Mouse (Mus musculus) ES-E14 (cell line): Measurements from ENCODE around the gene Vangl1. TPM values are rescaled to one million over a fixed set of nuclear protein-coding genes. Genes with fewer than 3 reads are reported as not detected.

Experiments
- DNase-seq: peaks from one replicate; pipeline ENCODE4 v3.0.0-alpha.2; 2013; ENCODE audit warnings: low read depth, low spot score
- H3K27ac ChIP-seq: 2 replicates; pipeline ENCODE4 v1.5.1; 2012; ENCODE audit warnings: low read depth, mild to moderate bottlenecking, low read length, moderate library complexity, mixed read lengths; ENCODE audit not compliant: poor library complexity, insufficient read depth, severe bottlenecking
- H3K36me3 ChIP-seq: 2 replicates; pipeline ENCODE4 v1.6.1; 2012; ENCODE audit warnings: mild to moderate bottlenecking, low read length, moderate library complexity, mixed read lengths; ENCODE audit not compliant: control insufficient read depth, poor library complexity, insufficient read depth, severe bottlenecking
- H3K4me1 ChIP-seq, 2 experiments: fragments of 150-350 bp in 1 of 2; sonication (generic) in 1 of 2; 2 replicates each; pipeline ENCODE4 v1.6.1; 2012; ENCODE audit warnings: low read length in 2 of 2, mild to moderate bottlenecking in 1 of 2, mixed read lengths in 1 of 2; ENCODE audit not compliant: control insufficient read depth in 2 of 2, insufficient read depth in 2 of 2, poor library complexity in 1 of 2
- H3K4me3 ChIP-seq, 2 experiments: fragments of 150-350 bp in 1 of 2; sonication (generic) in 1 of 2; 2 replicates each; pipeline ENCODE4 v1.5.1; 2012; ENCODE audit warnings: low read length in 2 of 2, low read depth in 1 of 2, mild to moderate bottlenecking in 1 of 2, mixed read lengths in 1 of 2; ENCODE audit not compliant: insufficient read depth in 1 of 2, poor library complexity in 1 of 2, severe bottlenecking in 1 of 2
- H3K9ac ChIP-seq: 2 replicates; pipeline ENCODE4 v1.6.1; 2012; ENCODE audit warnings: low read depth, mild to moderate bottlenecking, low read length, mixed read lengths; ENCODE audit not compliant: poor library complexity, insufficient read depth, severe bottlenecking
- H3K9me3 ChIP-seq: fragments of 150-350 bp; sonication (generic); 2 replicates; pipeline ENCODE4 v1.6.1; 2012; ENCODE audit warnings: low read depth, mild to moderate bottlenecking, low read length; ENCODE audit not compliant: control insufficient read depth, insufficient read depth
- CHD2 ChIP-seq: IDR thresholded peaks from 2 replicates; pipeline ENCODE4 v1.6.1; 2014; ENCODE audit warnings: mild to moderate bottlenecking, low read depth, low read length, inconsistent platforms
- HCFC1 ChIP-seq: IDR thresholded peaks from 2 replicates; pipeline ENCODE4 v1.6.1; 2012; ENCODE audit warnings: low read length, inconsistent platforms, borderline replicate concordance; ENCODE audit not compliant: insufficient read depth
- MAFK ChIP-seq: IDR thresholded peaks from 2 replicates; pipeline ENCODE4 v1.6.1; 2014; ENCODE audit warnings: mild to moderate bottlenecking, low read depth, low read length, inconsistent platforms; ENCODE audit not compliant: insufficient read depth
- ZC3H11A ChIP-seq: IDR thresholded peaks from 2 replicates; pipeline ENCODE4 v1.6.1; 2012; ENCODE audit warnings: low read depth, mild to moderate bottlenecking, inconsistent platforms, low read length, borderline replicate concordance
- ZNF384 ChIP-seq: IDR thresholded peaks from 2 replicates; pipeline ENCODE4 v1.6.1; 2012; ENCODE audit warnings: low read depth, low read length, inconsistent platforms
- in situ Hi-C, 2 experiments: fragments of 600-800 bp; cut with MboI; formaldehyde crosslinking; loops; one replicate each; pipeline ENCODE4 v1.15.1; 2025; ENCODE audit warnings: low sequenced_read_pairs in 2 of 2, inconsistent platforms in 1 of 2; ENCODE audit not compliant: unreplicated experiment in 2 of 2
- total RNA-seq: library from RNA; depleted of rRNA; stranded (reverse); fragments of 300-350 nt; gene quantifications from 2 replicates; pipeline ENCODE4 v1.2.3, GENCODE M21; 2012

The Vangl1 gene
- total RNA-seq, 1 experiment: 119 TPM

DNA sequence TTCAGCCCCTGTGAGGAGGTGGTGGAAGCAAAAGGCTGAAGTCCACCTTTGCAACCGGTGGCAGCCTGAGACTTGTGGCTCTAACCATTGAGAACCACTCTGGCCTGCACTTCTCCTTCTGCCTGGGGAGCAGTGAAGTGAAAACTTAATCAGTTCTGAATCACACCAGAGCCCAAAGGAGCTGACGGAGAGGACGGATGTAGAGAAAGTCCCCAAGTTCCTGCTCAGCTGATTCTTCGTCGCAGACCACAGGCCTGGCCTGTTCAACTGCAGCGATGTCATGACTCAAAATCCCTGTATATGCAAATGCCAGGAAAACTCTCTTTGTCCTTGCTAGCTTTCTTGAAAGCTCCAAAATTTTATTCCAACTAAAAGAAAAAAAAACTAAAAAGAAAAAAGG, 80.8 kb downstream of the Vangl1 start:
- Histone ChIP-seq H3K27ac (no peak overlapping the region), H3K9ac (no peak overlapping the region), H3K36me3 (no peaks in the 10 kb centered on the region), H3K4me3 (no peak overlapping the region), H3K9me3 (no peaks in the 10 kb centered on the region), H3K4me1 (no peaks in the 10 kb centered on the region)
- DNase-seq: no peak
- in situ Hi-C loops: loop anchor here in 1 of 2 experiments (10.0 kb wide), 1 partner anchor 121 kb away; no protein-coding TSS in a partner anchor
- TF ChIP-seq ZNF384 (no peak), ZC3H11A (no peak)

DNA sequence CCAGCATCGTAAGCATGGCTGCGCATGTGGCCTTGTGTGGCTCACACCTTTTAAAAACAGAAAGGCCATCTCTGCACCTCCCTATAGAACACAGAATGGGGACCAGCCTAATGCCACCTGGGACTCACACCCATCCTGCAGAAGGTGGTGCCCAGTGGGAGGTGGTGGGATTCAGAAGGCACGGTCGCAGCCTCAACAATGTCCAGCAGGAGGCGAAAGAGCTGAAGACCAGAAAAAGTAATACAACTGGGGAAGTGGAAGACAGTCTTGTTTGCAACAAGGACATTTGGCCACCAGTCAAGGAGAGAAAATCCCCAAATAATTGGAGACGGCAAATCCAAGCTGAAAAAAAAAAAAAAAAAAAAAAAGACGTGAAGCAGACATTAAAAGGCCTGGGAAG, 82.4 kb downstream of the Vangl1 start:
- no peak overlapping the region for H3K9ac ChIP-seq
- no peaks in the 10 kb centered on the region for H3K36me3 ChIP-seq
- in situ Hi-C loops: loop anchor here in 1 of 2 experiments (10.0 kb wide), 1 partner anchor 123 kb away; no protein-coding TSS in a partner anchor
- no peak overlapping the region for H3K4me3 ChIP-seq
- no peak for DNase-seq
- no peaks in the 10 kb centered on the region for H3K9me3 ChIP-seq
- H3K27ac ChIP-seq: no peak overlapping the region
- TF ChIP-seq CHD2 (no peak), ZC3H11A (peak; percentile 63; the same call in 1 of the 2 replicates)
- no peaks in the 10 kb centered on the region for H3K4me1 ChIP-seq

DNA sequence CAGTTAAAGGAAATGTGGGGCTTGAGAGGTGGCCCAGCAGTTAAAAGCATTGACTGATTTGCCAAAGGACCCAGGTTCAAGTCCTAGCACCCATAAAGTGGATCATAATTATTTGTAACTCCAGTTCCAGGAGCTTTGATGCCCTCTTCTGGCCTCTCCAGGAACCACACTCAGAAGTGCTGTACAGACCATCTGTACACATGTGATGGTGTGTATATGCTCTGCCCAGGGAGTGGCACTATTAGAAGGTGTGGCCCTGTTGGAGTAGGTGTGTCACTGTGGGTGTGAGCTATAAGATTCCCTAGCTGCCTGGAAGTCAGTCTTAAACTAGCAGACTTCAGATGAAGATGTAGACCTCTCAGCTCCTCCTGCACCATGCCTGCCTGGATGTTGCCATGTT, 83.5 kb downstream of the Vangl1 start:
- H3K4me3 ChIP-seq: no peak overlapping the region
- DNase-seq: no peak
- H3K9ac ChIP-seq: no peak overlapping the region
- no peak for TF ChIP-seq ZNF384
- no peak for TF ChIP-seq HCFC1
- 0 out of 2 replicates have a peak, but pooled peaks have one; percentile 22 for TF ChIP-seq ZC3H11A
- no peaks in the 10 kb centered on the region for H3K4me1 ChIP-seq
- no peak overlapping the region for H3K27ac ChIP-seq
- no peaks in the 10 kb centered on the region for H3K36me3 ChIP-seq
- in situ Hi-C loops: loop anchor here in 1 of 2 experiments (10.0 kb wide), 1 partner anchor 124 kb away; no protein-coding TSS in a partner anchor
- no peaks in the 10 kb centered on the region for H3K9me3 ChIP-seq

DNA sequence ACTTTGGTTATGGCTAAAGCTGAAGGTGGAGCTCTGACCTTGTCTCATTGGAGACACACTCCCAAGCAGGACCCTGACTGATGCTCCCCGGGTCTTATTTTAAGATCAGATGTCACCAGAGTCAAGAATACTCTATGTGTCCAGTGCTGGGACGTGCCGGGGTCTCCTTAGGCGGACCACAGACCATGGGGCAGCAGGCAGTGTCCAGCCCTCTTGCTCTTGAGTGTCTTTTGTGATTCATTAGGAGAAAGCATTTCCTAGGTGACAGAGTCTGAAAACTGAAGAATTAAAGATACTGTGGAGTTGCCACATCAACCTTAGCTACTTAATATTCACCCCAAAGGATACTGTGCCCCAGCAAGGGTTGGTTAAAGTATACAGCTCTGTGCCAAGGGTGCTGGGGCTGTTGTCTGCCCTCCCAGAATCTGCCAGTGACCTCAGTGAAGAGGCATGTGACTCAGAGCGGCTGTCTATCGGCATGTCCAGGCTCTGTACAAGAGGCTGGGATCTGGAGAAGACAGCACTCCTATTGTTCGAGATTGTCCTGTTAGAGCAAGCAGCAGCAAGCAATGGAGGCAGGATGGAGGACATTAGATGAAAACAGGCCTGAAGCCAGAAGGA, 92.4 kb downstream of the Vangl1 start:
- DNase-seq: no peak

DNA sequence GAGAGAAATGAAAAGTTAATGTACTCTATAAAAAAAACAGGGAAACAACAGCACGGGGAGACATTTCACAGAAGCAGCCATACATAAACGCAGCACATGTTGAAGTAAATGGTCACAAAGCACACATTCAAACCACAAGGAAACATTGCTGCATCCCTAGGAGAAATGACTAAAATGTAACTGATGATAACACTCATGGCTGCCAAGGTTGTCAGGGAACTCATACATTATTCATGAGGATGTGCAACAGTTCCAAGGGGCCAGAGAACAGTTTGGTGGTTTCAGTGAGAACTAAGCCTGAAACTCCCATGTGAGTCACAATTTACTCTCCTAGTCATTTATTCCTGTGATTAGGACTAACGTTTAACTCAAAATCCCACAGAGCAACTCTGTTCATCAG, 96.3 kb downstream of the Vangl1 start:
- in situ Hi-C loops: no loop called here
- H3K4me1 ChIP-seq: peaks cover 10 to 20% of the 10 kb centered on the region in 2 experiments
- no peak overlapping the region for H3K27ac ChIP-seq
- H3K9ac ChIP-seq: no peak overlapping the region
- H3K9me3 ChIP-seq: no peaks in the 10 kb centered on the region
- TF ChIP-seq ZC3H11A: no peak
- TF ChIP-seq ZNF384: no peak
- TF ChIP-seq CHD2: no peak
- no peak for TF ChIP-seq HCFC1
- no peak for TF ChIP-seq MAFK
- H3K4me3 ChIP-seq: no peak overlapping the region
- DNase-seq: no peak
- H3K36me3 ChIP-seq: no peaks in the 10 kb centered on the region

More for the DNA sequence above, 92.4 kb downstream of the Vangl1 start:
- no peak for TF ChIP-seq HCFC1
- no peak for TF ChIP-seq MAFK
- no peak for TF ChIP-seq ZC3H11A
- TF ChIP-seq CHD2: no peak
- TF ChIP-seq ZNF384: no peak
- H3K4me1 ChIP-seq: peaks cover 0 to 11% of the 10 kb centered on the region in 2 experiments; a peak in 1 of 4 replicates
- H3K36me3 ChIP-seq: no peaks in the 10 kb centered on the region
- no peak overlapping the region for H3K4me3 ChIP-seq
- no peaks in the 10 kb centered on the region for H3K9me3 ChIP-seq
- no peak overlapping the region for H3K27ac ChIP-seq
- H3K9ac ChIP-seq: no peak overlapping the region
- in situ Hi-C loops: no loop called here
